Mouse (Mus musculus) heart, embryonic 16.5 days (tissue): ENCODE data around the gene Fra10ac1. TPM values are rescaled to one million over a fixed set of nuclear protein-coding genes. Genes with fewer than 3 reads are reported as not detected.

Experiments
- ATAC-seq: fragments of 200-750 bp; cut with Nextera tagmentation; replicated peaks from 2 replicates; pipeline ENCODE4 v1.8.0; 2017; ENCODE audit warnings: moderate number of reproducible peaks; ENCODE audit not compliant: insufficient read depth, low FRiP score; ENCODE audit errors: extremely low read depth
- H3K27ac ChIP-seq: fragments of 300-500 bp; sonication (generic); 2 replicates; pipeline ENCODE4 v1.5.1; 2014; ENCODE audit warnings: mild to moderate bottlenecking, low read length, control low read depth, moderate library complexity
- H3K27me3 ChIP-seq: fragments of 300-500 bp; sonication (generic); 2 replicates; pipeline ENCODE4 v1.6.1; 2014; ENCODE audit warnings: low read length, mixed read lengths; ENCODE audit not compliant: control insufficient read depth, insufficient read depth
- H3K36me3 ChIP-seq: fragments of 300-500 bp; sonication (generic); 2 replicates; pipeline ENCODE4 v1.6.1; 2014; ENCODE audit not compliant: control insufficient read depth, insufficient read depth
- H3K4me1 ChIP-seq: fragments of 300-500 bp; sonication (generic); 2 replicates; pipeline ENCODE4 v1.6.1; 2014; ENCODE audit warnings: low read length, mixed read lengths; ENCODE audit not compliant: control insufficient read depth, insufficient read depth
- H3K4me2 ChIP-seq: fragments of 300-500 bp; sonication (generic); 2 replicates; pipeline ENCODE4 v1.6.1; 2014; ENCODE audit warnings: low read depth, mild to moderate bottlenecking, control low read depth, low read length
- H3K4me3 ChIP-seq: fragments of 300-500 bp; sonication (generic); 2 replicates; pipeline ENCODE4 v1.5.1; 2014; ENCODE audit warnings: mild to moderate bottlenecking, control low read depth, low read length
- H3K9ac ChIP-seq: fragments of 300-500 bp; sonication (generic); 2 replicates; pipeline ENCODE4 v1.6.1; 2014; ENCODE audit warnings: low read length, control low read depth
- H3K9me3 ChIP-seq: fragments of 300-500 bp; sonication (generic); replicated peaks from 2 replicates; pipeline ENCODE4 v1.6.1; 2016; ENCODE audit warnings: low read length; ENCODE audit not compliant: control insufficient read depth
- WGBS: fragments of 180-500 bp; shearing (Covaris S2); extraction: QIAGEN DNeasy Blood & Tissue Kit; methylation state at CpG from one replicate; pipeline ENCODE4 v1.1.7; 2014; 5-methylcytosine and 5-hydroxymethylcytosine counted together
- polyA plus RNA-seq: library from polyadenylated mRNA; unstranded; fragments of >200 nt; fragmentation: Nextera tagmentation; extraction: Ambion mirVana; gene quantifications from 2 replicates; pipeline ENCODE4 v1.2.1, GENCODE M21; 2015

Fra10ac1 gene
- polyA plus RNA-seq, 1 experiment from 2014 or later: 29.2 TPM

- H3K4me2 ChIP-seq: no peak overlapping the region
- no peak overlapping the region for H3K9ac ChIP-seq
- H3K4me1 ChIP-seq: no peaks in the 10 kb centered on the region
- H3K4me3 ChIP-seq: no peak overlapping the region
- 0 out of 2 replicates have a peak, but pooled peaks cover 2% of the 10 kb centered on the region for H3K27me3 ChIP-seq
- H3K36me3 ChIP-seq: no peaks in the 10 kb centered on the region
- WGBS: 64% methylated on average over 3 of the region's 3 CpGs
- ATAC-seq: no peak
- H3K9me3 ChIP-seq: no peaks in the 10 kb centered on the region
- no peak overlapping the region for H3K27ac ChIP-seq
Observed at GRCm38 (mm10) chr19:38259436-38259835, 35.5 kb upstream of the Fra10ac1 start.

DNA sequence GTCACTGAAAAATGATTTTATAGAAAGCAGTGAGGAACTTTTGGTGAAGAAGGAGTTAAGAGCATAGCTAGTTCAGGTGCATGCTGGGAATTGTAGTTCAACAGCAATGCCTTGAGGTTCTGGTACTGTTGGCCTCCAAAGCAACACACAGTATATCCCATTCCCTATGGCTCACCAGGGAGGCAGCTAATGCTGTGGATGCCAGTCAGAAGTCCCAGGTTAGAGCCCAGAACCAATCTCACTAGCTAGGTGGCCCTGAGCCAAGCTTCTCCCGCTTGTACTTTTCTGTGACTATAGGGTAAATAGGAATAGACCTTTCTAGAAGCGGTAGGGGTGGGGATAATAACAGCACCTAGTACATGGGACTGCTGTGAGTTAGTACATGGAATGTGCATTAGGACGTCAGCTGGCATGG is 34.7 kb upstream of the Fra10ac1 start:
- H3K9me3 ChIP-seq: no peaks in the 10 kb centered on the region
- no peaks in the 10 kb centered on the region for H3K4me1 ChIP-seq
- no peak overlapping the region for H3K9ac ChIP-seq
- no peak overlapping the region for H3K27ac ChIP-seq
- no peak overlapping the region for H3K4me3 ChIP-seq
- 70% methylated on average over 3 of the region's 3 CpGs for WGBS
- H3K4me2 ChIP-seq: no peak overlapping the region
- ATAC-seq: no peak
- no peaks in the 10 kb centered on the region for H3K36me3 ChIP-seq
- H3K27me3 ChIP-seq: 0 out of 2 replicates have a peak, but pooled peaks cover 2% of the 10 kb centered on the region

DNA sequence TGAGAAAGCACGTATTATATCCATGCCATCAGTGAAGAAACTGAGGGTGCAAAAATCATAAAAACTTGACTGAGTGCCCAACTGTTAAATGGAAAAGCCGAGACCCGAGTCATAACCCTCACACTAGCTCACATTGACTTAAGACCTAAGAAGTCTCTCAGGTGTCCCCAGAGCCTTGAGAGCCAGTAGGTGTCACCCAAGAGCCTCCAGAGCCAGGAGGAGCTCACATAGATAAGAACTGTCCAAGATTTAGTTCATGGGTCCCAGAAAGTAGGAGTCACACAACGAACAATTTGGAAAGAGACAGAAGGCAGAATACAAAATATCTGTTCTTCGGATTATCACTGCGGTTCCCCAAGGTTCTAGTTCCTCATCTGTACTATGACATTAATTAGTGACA is 29.8 kb upstream of the Fra10ac1 start:
- no peak overlapping the region for H3K9ac ChIP-seq
- H3K9me3 ChIP-seq: no peaks in the 10 kb centered on the region
- H3K4me1 ChIP-seq: no peaks in the 10 kb centered on the region
- WGBS: 47% methylated on average over 6 of the region's 6 CpGs
- H3K4me3 ChIP-seq: no peak overlapping the region
- 0 out of 2 replicates have a peak, but pooled peaks cover 2% of the 10 kb centered on the region for H3K27me3 ChIP-seq
- H3K36me3 ChIP-seq: no peaks in the 10 kb centered on the region
- no peak overlapping the region for H3K27ac ChIP-seq
- no peak overlapping the region for H3K4me2 ChIP-seq
- no peak for ATAC-seq

DNA sequence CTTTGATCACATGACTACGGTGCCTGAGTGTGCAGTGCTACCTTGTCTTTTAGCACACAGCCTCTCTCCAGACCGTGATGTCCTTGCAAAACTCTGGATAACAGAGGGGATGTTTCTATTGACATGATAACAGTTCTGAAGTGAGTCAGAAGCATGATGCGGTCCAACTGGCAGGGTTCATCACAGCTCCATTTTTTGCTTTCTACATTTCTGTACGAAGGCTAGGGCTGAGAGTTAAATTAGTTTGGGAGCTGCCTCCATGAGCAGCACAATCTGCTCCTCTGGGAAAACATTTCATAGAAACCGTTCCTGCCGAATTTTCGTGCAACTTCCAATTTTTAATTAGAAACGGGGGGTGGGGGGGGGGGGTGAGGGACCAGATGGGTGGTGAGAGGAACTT is 25.7 kb upstream of the Fra10ac1 start:
- Histone ChIP-seq H3K36me3 (no peaks in the 10 kb centered on the region), H3K27ac (no peak overlapping the region), H3K9ac (no peak overlapping the region), H3K9me3 (no peaks in the 10 kb centered on the region), H3K4me3 (no peak overlapping the region), H3K4me1 (no peaks in the 10 kb centered on the region), H3K27me3 (no peaks in the 10 kb centered on the region), H3K4me2 (no peak overlapping the region)
- no peak for ATAC-seq
- WGBS: 75% methylated on average over 8 of the region's 8 CpGs

DNA sequence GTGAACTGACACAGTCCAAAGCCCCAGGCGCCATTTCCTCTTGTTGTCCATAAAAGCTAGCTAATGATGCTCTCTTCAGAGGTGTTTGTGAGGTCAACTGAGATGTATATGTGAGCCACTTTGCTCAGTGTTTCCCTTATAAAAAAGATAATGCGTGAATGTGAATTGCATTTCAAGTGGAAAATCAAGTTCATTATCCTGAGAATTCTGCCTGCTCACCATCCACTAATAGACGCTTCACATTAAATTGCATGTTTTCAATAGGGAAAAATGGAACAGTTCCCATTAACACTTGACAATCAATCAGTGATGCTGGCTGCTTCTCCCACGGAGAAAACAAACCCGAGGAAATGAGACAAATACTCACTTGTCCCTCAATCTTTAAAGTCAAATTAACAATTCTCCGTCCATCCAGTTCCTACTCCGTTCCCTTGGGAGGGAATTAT is 22.2 kb upstream of the Fra10ac1 start:
- H3K27ac ChIP-seq: no peak overlapping the region
- no peak for ATAC-seq
- H3K9me3 ChIP-seq: no peaks in the 10 kb centered on the region
- H3K36me3 ChIP-seq: no peaks in the 10 kb centered on the region
- H3K4me3 ChIP-seq: no peak overlapping the region
- H3K27me3 ChIP-seq: no peaks in the 10 kb centered on the region
- no peak overlapping the region for H3K9ac ChIP-seq
- 69% methylated on average over 7 of the region's 7 CpGs for WGBS
- H3K4me1 ChIP-seq: no peaks in the 10 kb centered on the region
- H3K4me2 ChIP-seq: no peak overlapping the region

GRCm38 (mm10) chr19:38245361-38246176 is 21.6 kb upstream of the Fra10ac1 start:
- no peak for ATAC-seq
- peak overlapping the region; percentile 21 for H3K4me2 ChIP-seq
- WGBS: 64% methylated on average over 10 of the region's 10 CpGs
- no peaks in the 10 kb centered on the region for H3K4me1 ChIP-seq
- no peak overlapping the region for H3K27ac ChIP-seq
- no peak overlapping the region for H3K4me3 ChIP-seq
- H3K27me3 ChIP-seq: no peaks in the 10 kb centered on the region
- no peak overlapping the region for H3K9ac ChIP-seq
- no peaks in the 10 kb centered on the region for H3K36me3 ChIP-seq
- no peaks in the 10 kb centered on the region for H3K9me3 ChIP-seq

- no peaks in the 10 kb centered on the region for H3K27me3 ChIP-seq
- no peak overlapping the region for H3K4me3 ChIP-seq
- no peaks in the 10 kb centered on the region for H3K36me3 ChIP-seq
- H3K9me3 ChIP-seq: no peaks in the 10 kb centered on the region
- H3K9ac ChIP-seq: no peak overlapping the region
- H3K4me1 ChIP-seq: no peaks in the 10 kb centered on the region
- ATAC-seq: no peak
- H3K4me2 ChIP-seq: no peak overlapping the region
- 64% methylated on average over 8 of the region's 8 CpGs for WGBS
- no peak overlapping the region for H3K27ac ChIP-seq
Observed at GRCm38 (mm10) chr19:38244748-38245147, 20.8 kb upstream of the Fra10ac1 start.

GRCm38 (mm10) chr19:38242314-38242852 is 18.4 kb upstream of the Fra10ac1 start:
- Histone ChIP-seq H3K27me3 (no peaks in the 10 kb centered on the region), H3K4me1 (no peaks in the 10 kb centered on the region), H3K4me2 (no peak overlapping the region), H3K9me3 (no peaks in the 10 kb centered on the region), H3K27ac (no peak overlapping the region), H3K4me3 (no peak overlapping the region), H3K36me3 (no peaks in the 10 kb centered on the region), H3K9ac (no peak overlapping the region)
- ATAC-seq: no peak
- WGBS: 73% methylated on average over 8 of the region's 8 CpGs

DNA sequence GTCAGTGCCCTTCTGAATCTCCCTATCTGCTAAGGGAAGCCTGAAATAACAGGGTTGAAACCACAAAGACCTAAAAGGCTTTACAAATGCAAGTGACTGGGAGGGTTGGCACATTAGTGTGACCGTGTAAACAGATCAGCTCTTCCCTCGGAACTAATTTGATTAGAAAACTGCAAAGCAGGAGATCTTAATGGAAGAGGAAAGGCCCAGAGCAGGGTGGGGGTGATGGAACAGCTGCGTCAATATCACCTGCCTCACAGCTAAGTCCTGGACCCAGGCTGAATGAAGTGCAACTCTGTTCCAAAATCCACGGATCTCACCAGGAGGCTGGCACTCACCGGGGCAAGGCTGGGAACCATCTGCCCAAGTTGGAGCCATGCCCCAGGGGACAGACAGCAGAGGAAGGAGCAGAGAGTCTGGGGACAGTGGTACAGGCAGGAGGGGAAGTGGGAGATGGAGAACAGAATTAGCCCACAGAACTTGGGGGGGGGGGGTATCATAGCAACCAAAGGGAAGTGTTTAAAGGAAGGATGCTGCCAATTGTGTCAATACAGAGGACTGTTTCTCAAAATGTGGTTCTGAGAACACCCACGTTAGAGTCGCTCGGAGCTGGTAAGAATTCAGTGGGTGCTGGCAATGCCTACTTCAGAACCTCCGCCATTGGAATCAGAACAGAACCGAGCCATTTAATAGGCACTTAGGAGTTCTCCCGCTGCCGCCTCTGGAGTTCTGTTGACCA is 14.4 kb upstream of the Fra10ac1 start:
- Histone ChIP-seq H3K36me3 (no peaks in the 10 kb centered on the region), H3K4me2 (no peak overlapping the region), H3K4me1 (no peaks in the 10 kb centered on the region), H3K9me3 (no peaks in the 10 kb centered on the region), H3K27me3 (no peaks in the 10 kb centered on the region), H3K27ac (no peak overlapping the region), H3K9ac (no peak overlapping the region), H3K4me3 (no peak overlapping the region)
- WGBS: 64% methylated on average over 12 of the region's 12 CpGs
- no peak for ATAC-seq
